Mouse (Mus musculus) adrenal gland, postnatal 10 days (tissue): ENCODE measurements around the gene Ccdc182. TPM values are rescaled to one million over a fixed set of nuclear protein-coding genes. Genes with fewer than 3 reads are reported as not detected.
A peak's percentile ranks its signal among the peaks of the same experiment; 100 is the strongest.

Experiments used
- DNase-seq: peaks from one replicate; pipeline ENCODE4 v3.0.0; 2021; ENCODE audit warnings: mixed read lengths
- long read RNA-seq, 2 experiments: library from polyadenylated mRNA; stranded (forward); transcript quantifications; one replicate each; pipeline ENCODE4 v2.0.0; 2021
- total RNA-seq, 2 experiments: library from RNA; stranded (reverse); gene quantifications; 2 replicates each; pipeline ENCODE4 v1.2.3; 2021

Ccdc182 gene
- total RNA-seq: not detected
- long read RNA-seq, experiment 1: 0 reads
- long read RNA-seq, experiment 2, partial matches to known transcripts: 0 of 1 reads
- long read RNA-seq, experiment 2, other reads (novel, unspliced or antisense): 0 of 1 reads

DNA sequence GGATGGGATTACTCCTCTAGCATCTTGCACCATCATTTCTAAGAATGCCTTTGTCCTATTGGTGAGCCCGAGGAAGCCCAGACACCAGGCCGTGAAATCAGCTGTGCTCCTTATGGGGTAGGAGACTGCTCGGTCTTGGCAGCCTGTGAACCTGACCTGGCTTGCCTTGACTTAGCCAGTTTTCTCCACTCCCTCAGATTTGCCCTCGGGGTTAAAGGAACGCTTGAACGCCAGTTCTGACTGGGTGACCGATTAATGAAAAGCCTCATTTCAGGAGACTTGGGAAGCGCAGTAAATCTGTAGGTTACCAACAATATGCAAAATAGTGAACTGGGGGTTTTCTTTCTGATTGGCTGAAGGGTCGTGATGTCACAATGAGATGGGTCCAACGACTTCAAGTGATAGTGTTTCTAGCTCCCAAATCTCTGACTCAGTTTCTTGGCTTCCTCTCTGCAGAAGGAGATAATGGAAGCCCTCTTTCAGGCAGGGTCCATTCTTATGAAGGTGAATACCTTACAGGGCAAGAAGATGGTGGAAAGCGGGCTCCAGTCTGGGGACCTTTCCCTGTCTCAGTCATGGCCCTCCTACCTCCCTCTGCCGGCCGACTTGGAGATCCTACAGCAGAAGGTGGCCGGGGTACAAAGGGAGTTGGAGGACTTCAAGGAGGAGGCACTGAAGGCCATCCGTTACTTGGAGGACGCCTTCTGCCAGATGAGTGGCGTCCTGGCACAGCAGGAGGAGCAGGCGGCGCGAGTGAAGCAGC is at the start of gene Ccdc182:
Gene Ccdc182, plus strand, starts transcription at position 428 of the 763 bp plus-strand sequence.
- no peak for DNase-seq

DNA sequence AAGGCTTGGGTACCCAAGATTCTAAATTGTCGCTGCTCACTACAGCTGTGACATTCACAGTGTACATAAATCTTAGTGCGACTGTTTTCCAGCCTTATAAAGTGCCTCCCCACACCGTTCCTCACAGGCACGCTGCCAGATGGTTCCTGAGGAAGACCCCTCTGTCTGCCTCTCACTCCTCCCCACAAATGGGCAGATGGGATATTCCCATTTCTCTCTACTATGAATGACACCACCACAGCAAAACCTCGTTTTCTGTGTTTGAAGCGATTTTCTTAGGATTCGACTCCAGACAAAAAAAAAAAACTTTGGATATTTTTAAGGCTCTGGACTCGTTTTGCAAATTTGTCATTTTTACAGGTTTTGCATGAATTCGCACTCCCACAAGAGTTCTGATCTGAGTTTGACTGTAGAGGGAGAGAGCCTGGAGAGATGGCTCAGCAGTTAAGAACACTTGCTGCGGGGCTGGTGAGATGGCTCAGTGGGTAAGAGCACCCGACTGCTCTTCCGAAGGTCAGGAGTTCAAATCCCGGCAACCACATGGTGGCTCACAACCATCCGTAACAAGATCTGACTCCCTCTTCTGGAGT is 48.2 kb upstream of the Ccdc182 start:
- DNase-seq: no peak

DNA sequence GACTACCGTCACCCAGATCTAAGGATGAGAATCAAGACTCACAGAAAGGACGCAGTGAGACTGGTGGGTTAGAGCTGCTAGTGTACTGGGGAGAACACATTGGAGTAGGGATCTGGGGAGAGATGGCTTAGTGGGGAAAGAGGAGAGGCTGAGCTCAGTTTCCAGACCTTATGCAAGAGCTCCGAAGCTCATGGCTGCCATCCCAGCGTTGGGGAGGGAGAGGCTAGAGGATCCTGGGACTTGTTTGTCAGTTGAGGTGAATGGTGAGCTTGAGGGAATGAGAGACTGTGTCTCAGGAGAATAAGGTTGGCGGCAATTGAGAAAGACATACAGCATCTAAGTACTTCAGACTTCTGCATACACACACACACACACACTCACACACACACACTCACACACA is 45.2 kb upstream of the Ccdc182 start:
- peak; percentile 35 for DNase-seq

DNA sequence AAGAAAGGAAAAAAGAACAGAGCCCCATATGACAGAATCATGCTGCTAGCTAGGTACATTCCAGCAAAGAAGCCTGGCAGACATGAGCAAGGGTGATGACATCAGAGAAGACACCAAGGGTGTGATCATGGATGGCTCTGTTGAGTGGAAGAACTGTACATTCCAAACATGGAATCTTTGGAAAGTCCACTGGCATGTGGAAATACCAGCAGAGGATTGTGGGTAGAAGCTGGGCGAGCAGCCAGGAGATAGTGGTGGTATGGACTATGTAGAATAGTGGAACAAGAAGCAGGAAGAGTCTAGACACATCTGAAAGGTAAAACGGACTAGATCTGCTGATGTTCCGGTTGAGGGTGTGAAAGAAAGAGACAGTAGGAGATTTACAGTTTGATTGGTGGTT is 43.3 kb upstream of the Ccdc182 start:
- no peak for DNase-seq

DNA sequence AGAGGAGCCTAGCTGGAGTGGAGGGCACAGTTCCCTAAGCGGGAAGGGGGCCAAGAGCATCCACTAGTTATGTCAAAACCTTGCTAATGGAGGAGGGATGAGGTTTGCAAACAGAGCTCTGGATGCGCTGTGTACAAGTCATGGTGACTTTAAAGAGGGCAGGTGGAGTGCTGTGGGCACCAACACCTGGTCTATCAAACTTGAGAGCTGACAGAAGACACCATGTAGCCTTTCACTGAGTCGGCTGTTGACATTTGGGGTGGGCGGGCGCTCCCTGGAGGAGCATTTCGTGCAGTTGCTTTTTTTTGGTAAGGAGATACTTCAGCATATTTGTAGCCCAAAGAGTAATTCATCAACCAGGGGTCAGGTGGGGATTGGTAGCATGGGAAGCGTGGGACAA is 42.6 kb upstream of the Ccdc182 start:
- no peak for DNase-seq

DNA sequence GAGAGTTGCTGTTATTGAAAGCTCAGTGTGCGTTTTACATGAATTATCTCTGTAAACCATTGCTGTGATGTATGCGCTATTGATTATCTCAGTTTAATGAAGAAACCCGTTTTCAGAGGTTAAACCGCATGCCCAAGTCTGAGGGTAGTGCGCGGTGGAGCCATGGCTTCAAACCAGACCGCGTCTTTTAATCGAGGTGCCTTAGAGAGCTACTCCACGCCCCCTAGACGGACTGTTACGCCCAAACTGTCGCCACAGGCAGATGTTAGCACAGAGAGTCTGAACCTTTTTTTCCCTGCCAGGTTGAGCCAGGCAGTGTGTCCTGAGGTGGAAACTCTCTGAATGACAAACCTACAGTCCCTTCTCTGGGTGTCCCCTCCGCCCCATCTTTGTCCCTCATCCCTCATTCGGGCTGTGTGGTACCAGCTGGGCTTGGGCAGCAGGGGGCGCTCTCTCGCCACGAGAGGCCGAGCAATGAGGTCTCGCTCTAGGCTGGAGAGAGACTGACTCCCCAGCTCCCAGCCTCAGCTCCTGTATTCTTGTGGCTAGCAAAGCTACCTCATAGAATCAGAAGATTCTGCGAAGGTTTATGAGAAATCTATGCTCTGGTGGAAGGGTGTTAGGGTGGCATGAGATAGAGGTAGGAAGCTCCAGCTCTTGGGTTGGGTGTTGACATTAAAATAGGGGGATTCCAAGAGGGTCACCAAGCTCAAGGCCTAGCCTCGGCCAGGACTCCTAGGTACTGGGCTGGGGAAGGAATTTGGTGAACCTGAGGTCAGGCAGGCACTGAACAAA is 41.7 kb upstream of the Ccdc182 start:
- DNase-seq: peak; percentile 95

DNA sequence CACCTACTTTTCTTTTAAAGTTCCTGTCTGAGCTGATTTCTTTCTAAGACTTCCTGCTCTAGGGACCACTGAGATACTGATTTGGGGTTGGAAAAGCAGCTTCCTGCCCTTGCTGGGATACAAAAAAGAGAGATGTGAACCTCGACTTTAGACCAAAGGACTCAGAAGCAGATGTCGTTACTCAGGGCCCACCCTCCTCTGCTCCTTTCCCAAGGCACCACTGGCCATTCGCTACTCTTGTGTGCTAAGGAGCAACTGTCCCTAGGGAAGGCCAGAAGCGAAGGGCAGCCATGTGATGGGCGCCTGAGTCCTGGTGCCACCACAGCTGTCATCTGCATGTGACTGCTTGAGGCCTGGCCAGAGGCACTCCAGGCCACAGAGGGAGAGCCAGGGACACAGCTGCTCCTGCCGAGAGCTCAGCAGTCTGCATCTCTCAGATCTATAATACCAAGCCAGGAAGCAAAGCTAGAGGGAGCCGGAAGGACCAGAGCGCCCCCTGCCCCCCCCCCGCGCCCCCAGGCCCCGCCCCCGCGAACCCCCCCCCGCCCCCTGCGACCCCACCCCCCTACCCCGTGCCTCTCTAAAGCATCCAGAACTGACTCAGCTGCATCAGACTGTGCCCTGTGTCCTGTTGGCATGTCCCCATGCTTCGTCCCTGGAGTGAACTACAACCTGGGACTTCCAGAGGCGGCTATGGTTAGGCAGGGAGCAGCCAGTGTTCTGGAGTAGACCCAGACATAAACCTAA is 40.9 kb upstream of the Ccdc182 start:
- DNase-seq: no peak

DNA sequence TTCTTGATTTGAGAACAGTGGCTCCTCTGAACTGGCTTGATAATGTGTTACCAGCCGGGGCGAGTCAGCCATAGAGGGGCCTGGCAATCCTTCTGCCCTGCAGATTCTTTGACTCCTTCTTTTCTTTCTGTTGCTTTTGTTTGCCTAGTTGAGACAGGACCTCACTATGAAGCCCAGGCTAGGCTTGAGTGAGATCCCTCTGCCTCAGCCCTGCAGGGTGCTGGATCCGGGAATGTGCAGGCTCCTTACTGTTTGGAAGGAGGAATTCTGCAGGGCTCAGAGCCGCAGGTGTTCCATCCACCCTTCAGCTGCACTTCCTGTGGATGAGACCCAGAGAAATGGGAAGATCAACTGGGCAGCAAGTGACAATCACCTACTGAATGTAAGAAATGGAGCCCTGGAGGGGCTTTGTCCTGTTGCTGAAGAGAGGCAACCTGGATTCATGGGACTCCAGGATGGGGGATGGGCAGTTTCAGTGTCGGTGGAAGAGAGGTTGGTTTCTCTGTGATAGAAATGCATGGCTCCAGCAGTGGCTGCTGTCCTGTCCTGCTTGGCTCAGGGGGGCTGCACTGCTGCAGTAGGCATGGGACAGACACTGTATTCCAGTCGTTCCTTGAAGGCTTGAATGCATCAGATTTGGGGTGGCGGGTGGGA is 40.2 kb upstream of the Ccdc182 start:
- no peak for DNase-seq

DNA sequence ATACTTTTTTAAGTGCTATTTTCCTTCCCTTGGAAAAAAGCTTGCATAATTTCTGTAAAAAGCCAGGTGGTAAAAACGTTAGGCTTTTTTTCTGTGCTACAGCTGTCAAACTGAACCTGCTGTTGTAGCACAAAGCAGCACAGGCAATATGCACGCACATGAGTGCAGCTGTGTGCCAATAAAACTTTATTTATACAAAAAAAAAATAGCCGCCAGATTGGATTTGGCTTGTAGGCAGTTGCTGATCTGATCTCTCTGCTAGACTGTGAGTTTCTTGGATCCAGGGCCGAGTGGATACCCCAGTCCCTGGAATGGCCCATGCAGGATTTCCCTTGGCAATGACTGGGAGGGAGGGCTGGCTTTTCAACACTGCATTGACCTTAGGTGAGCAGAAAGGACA is 36.2 kb upstream of the Ccdc182 start:
- no peak for DNase-seq

DNA sequence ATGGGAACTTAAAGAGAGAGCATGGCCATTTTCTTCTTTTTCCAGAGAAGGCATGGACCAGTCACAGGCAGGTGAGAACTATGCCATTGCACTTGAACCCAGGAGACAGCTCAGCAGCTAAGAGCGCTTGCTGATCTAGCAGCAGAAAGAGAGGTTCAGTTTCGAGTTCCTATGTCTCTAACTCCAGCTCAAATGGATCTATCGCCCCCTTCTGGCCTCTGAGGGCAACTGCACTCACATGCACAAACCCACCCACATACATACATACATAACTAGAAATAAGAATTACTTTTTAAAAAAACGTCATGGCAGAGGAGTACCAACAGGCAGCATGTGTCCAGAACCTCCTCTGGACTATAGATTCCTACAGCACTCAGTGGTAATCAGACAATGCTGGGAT is 35.6 kb upstream of the Ccdc182 start:
- DNase-seq: no peak

DNA sequence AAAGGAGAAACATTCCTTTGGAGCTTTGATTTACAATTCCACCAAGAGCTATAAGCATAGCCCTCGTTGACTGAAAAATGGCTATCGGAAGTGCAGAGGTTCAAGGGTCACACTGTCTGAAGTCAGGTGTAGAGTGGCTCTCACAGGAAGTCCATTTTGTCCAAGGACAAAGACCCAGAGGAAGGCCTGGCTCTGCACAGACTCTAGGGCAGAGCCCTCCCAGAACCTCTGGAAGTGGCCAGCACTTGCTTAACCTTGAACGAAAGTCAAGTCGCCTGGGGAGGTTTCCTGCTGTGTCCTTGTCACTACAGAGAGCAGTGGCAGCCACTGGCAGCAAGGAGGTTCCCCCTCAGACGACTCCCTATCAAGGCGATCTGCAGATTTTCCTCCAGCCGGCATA is 33.4 kb upstream of the Ccdc182 start:
- DNase-seq: peak; percentile 42

DNA sequence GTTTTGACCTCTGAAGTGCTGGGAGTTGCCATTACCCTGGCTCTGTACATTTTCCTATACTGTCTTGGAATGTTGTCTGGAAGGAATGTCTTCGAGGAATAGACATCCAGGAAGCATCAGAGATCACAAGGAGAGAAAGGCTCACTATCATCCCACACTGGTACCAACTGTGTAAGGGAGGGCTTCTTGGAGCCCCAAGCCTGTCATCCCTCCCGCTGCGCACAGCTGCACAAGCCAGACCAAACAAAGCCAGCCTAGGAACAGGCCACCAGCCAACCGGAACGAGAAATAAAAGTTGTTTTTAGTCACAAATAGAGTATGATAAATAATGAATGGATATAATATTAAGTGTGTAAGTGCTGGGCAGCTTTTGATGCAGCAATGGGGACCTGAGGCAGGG is 29.0 kb upstream of the Ccdc182 start:
- DNase-seq: no peak

DNA sequence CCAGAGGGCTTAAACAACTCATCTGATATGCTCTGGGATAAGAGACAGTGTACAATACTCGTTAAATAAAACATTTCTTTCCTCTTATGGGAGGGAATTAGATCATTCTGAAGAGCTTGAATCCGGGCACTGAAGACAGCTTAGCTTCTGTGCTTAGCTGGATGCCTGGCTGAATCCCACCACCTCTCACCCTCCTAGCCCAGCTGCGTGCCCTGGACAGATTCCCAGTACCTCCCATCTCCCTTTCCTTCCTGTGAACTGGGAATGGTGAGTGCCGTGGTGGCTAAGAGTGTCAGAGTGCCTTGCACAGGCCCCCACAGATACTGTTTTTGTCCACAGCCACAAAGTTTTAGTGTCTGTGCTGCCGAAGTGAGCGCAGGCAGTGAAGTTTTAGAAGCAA is 27.5 kb upstream of the Ccdc182 start:
- no peak for DNase-seq

DNA sequence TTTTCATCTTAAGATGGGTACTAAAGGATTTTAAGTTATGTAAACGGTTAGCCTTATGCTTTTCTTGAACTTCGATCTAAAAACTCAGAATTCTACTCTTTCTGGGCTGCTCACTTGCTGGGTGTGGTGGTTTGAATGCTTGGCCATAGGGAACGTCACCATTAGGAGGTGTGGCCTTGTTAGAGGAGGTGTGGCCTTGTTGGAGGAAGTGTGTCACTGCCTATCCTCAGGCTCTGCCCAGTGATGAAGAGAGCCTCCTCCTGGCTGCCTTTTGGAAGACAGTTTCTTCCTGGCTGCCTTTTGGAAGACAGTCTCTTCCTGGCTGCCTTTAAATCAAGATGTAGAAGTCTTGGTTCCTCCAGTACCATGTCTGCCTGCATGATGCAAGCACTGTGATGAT is 22.0 kb upstream of the Ccdc182 start:
- no peak for DNase-seq

DNA sequence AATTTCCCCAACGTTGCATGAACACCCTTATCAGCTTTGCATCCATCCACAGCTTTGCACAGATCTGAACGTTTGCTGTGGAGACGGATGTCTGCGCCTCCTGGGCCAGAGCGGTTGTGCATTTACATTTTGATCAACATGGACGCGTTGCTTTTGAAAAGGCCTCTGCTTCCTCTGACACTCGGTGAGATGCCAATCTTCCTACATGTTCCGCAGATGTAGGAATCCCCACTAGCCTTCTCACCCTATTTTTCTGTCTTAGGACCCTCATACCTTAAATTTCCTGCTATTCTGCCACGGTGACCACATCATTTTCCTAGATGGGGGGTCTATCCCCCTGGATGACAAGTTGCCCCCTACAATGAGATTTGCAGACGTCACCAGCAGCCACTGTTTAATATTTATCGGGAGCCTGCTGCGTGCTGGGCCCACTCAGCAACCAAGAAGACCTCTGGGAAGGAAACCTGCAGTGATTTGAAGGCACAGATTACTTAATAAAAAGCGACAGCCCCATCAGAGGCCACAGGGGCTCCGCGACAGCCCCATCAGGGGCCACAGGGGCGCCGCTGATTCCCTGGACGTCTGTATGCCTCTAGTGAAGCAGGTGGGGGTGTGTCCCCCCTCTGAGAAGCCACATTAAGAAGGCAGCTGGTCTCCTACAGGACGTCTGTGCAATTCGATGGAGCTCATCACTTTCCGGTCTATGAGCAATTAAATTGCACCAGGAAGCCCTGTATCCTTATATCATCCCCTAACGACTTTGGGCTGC is 19.6 kb upstream of the Ccdc182 start:
- no peak for DNase-seq

DNA sequence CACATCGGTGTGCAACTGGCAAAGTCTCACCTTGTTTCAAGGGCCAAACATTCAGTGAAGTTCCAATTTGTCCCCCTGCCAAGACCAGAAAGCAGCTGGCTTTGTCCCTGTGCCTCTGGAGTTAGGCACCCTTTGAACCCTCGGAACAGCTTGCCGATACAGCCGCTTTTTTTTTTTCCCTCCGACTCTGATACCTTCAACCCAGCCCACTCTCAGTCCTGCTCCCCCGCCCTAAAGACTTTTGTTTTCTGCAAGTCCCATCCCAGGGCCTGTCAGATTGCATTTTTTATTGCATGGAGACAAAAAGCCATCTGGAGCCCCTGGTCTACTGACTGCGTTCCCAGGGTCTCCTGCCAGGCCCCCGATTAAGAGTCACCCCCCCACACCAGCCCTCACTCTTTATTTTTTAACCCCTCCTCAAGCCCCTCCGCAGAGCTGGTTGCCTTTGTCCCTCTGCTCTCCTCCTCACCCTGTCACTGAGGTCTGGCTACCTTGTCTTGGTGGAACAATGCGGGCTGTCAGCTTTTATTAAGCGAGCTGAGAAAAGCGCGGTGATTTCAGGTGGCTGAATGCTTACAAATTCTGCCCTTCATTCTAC is 18.9 kb upstream of the Ccdc182 start:
- DNase-seq: no peak

DNA sequence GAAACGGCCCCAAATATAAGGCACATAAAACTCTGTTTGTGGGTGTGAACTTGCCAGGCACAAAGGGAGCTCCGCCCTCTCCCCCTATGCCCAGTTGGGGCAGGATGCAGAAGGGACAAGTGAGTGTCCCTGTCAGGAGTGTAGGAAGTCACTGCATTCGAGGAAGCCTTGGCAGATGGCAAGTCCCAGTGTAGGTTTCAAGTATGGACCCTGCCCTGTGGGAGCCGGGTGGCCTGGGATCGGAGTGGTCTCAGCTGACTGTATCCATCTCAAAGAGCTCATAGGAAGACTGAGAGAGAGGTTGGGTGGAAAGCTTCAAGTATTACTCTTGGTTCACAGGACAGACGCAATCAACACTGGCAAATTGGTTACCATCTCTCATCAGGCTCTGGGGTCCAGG is 17.9 kb upstream of the Ccdc182 start:
- DNase-seq: no peak

DNA sequence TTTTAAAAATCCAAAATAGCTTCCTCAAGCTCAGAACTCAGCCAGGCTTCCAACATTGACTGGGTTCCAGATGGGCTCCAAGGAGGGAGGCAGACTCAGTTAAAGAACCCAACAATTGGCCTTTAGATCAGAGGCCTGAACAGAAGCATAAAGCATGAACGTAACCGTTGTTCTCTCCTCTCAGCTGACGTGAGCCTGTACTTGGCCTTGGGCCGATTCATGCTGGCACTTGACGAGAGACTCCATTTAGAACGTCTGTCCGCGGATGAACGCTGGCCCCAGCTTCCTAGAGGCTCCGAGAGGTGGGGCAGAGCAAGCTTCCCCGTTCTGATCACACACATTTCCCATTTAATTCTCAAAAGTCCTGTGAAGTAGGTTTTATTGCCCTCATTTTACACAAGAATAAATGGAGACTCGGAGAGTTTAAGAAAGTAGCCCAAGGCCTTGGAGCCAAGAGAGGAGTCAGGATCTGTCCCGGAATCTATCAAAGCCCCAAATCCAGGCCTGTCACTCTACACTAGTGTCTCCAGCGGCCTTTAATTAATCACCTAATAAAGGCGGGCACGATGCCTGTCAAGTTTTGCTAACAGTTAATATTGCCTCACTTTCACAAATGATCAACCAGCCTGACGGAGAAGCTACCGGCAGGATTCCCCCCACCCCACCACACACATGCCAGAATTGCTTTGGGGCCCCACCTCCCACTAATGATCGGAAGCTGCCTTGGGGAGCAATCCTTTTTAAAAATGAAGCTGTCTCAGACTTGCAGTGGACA is 17.1 kb upstream of the Ccdc182 start:
- peak; percentile 71 for DNase-seq

DNA sequence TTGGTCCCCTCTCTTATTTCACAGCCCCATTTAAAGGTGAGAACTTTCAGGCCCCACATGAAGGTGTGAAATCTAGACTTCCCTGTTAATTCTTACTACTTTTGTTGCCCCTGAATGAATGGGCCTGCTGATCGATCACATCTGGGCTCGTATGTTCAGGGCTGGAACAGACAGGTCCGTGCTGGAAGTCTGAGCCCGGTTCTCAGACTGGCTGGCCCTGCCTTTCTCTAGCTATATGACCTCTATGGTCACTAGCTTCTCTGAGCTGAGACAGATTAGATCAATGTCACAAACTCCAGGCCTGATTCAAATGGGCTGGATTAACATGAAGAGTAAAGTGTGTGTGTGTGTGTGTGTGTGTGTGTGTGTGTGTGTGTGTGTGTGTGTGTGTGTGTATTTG is 14.9 kb upstream of the Ccdc182 start:
- DNase-seq: no peak

DNA sequence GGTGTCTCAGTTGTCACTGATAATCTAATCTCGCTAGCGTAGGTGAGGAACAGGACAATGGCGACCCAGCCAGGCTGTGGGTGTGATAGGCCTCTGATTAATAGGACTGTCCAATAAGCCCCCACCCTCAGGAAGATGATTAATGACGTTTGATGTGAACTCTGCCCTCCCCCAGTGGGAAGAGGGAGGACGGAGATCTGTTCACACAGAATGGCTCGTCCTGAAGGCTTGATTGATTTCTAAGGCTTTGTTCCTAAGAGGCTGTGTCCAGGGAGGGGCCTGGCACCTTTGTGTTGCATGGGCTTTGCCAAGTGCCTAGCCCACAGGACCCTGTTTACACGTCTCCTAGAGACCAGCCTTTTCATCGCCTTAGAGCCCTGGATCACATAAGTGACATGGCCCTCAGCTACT is 13.4 kb upstream of the Ccdc182 start:
- DNase-seq: no peak
